Mouse (Mus musculus): Measurements from ENCODE around the gene Zfp385a. TPM values are rescaled to one million over a fixed set of nuclear protein-coding genes. Genes with fewer than 3 reads are reported as not detected.

The Zfp385a gene
- polyA plus RNA-seq, 1 experiment, result 28.1 TPM

GRCm38 (mm10) chr15:103358278-103359121, 18.6 kb upstream of the Zfp385a start:
- DNase-seq (ENCODE audit: low read depth in 1 of 2, low spot score in 2 of 2), result no peak
- H3K4me3 ChIP-seq (ENCODE audit: extremely low read depth, insufficient read depth, insufficient read length), result no peak overlapping the region
- H3K4me1 ChIP-seq (ENCODE audit: control insufficient read depth, insufficient read depth, insufficient read length), result peaks cover 15% of the 10 kb centered on the region; the same call in 1 of the 2 replicates
- 57% methylated on average over 4 of the region's 4 CpGs for WGBS
- H3K36me3 ChIP-seq (ENCODE audit: control insufficient read depth, insufficient read depth, low read length), result no peaks in the 10 kb centered on the region
- TF ChIP-seq CTCF (IDR thresholded peaks at IDR 0.05; ENCODE audit: extremely low read depth, insufficient read depth, insufficient read length, insufficient replicate concordance), result no peak
- TF ChIP-seq POLR2A (IDR thresholded peaks at IDR 0.05; ENCODE audit: low read depth, low read length), result no peak
- H3K27ac ChIP-seq (ENCODE audit: insufficient read depth, low read length), result no peak overlapping the region
- H3K27me3 ChIP-seq (ENCODE audit: control insufficient read depth, insufficient read depth, low read length), result no peaks in the 10 kb centered on the region

- DNase-seq (ENCODE audit: low read depth in 1 of 2, low spot score in 2 of 2), result no peak
- TF ChIP-seq POLR2A (IDR thresholded peaks at IDR 0.05; ENCODE audit: low read depth, low read length) (no peak), CTCF (IDR thresholded peaks at IDR 0.05; ENCODE audit: extremely low read depth, insufficient read depth, insufficient read length, insufficient replicate concordance) (no peak)
- H3K4me1 ChIP-seq (ENCODE audit: control insufficient read depth, insufficient read depth, insufficient read length), result peaks cover 15% of the 10 kb centered on the region; the same call in 1 of the 2 replicates
- no peaks in the 10 kb centered on the region for H3K27me3 ChIP-seq (ENCODE audit: control insufficient read depth, insufficient read depth, low read length)
- H3K27ac ChIP-seq (ENCODE audit: insufficient read depth, low read length), result no peak overlapping the region
- WGBS, result 82% methylated on average over 4 of the region's 4 CpGs
- no peaks in the 10 kb centered on the region for H3K36me3 ChIP-seq (ENCODE audit: control insufficient read depth, insufficient read depth, low read length)
- no peak overlapping the region for H3K4me3 ChIP-seq (ENCODE audit: extremely low read depth, insufficient read depth, insufficient read length)
Measured at GRCm38 (mm10) chr15:103357817-103358216, 17.9 kb upstream of the Zfp385a start.

GRCm38 (mm10) chr15:103356130-103356529, 16.2 kb upstream of the Zfp385a start:
- Histone ChIP-seq H3K36me3 (ENCODE audit: control insufficient read depth, insufficient read depth, low read length) (no peaks in the 10 kb centered on the region), H3K27me3 (ENCODE audit: control insufficient read depth, insufficient read depth, low read length) (no peaks in the 10 kb centered on the region), H3K4me1 (ENCODE audit: control insufficient read depth, insufficient read depth, insufficient read length) (peaks cover 9% of the 10 kb centered on the region; the same call in 1 of the 2 replicates), H3K4me3 (ENCODE audit: extremely low read depth, insufficient read depth, insufficient read length) (no peak overlapping the region), H3K27ac (ENCODE audit: insufficient read depth, low read length) (no peak overlapping the region)
- DNase-seq (ENCODE audit: low read depth in 1 of 2, low spot score in 2 of 2), result no peak
- no peak for TF ChIP-seq POLR2A (IDR thresholded peaks at IDR 0.05; ENCODE audit: low read depth, low read length)
- no peak for TF ChIP-seq CTCF (IDR thresholded peaks at IDR 0.05; ENCODE audit: extremely low read depth, insufficient read depth, insufficient read length, insufficient replicate concordance)
- 57% methylated on average over 4 of the region's 4 CpGs for WGBS

- DNase-seq (ENCODE audit: low read depth in 1 of 2, low spot score in 2 of 2), result no peak
- Histone ChIP-seq H3K27me3 (ENCODE audit: control insufficient read depth, insufficient read depth, low read length) (no peaks in the 10 kb centered on the region), H3K36me3 (ENCODE audit: control insufficient read depth, insufficient read depth, low read length) (no peaks in the 10 kb centered on the region), H3K4me1 (ENCODE audit: control insufficient read depth, insufficient read depth, insufficient read length) (peaks cover 7% of the 10 kb centered on the region; the same call in 1 of the 2 replicates), H3K4me3 (ENCODE audit: extremely low read depth, insufficient read depth, insufficient read length) (no peak overlapping the region), H3K27ac (ENCODE audit: insufficient read depth, low read length) (no peak overlapping the region)
- 57% methylated on average over 4 of the region's 4 CpGs for WGBS
- TF ChIP-seq POLR2A (IDR thresholded peaks at IDR 0.05; ENCODE audit: low read depth, low read length) (no peak), CTCF (IDR thresholded peaks at IDR 0.05; ENCODE audit: extremely low read depth, insufficient read depth, insufficient read length, insufficient replicate concordance) (no peak)
Measured at GRCm38 (mm10) chr15:103355420-103355819, 15.5 kb upstream of the Zfp385a start.

GRCm38 (mm10) chr15:103354690-103355089, 14.8 kb upstream of the Zfp385a start:
- Histone ChIP-seq H3K27me3 (ENCODE audit: control insufficient read depth, insufficient read depth, low read length) (no peaks in the 10 kb centered on the region), H3K4me1 (ENCODE audit: control insufficient read depth, insufficient read depth, insufficient read length) (peaks cover 7% of the 10 kb centered on the region; the same call in 1 of the 2 replicates), H3K4me3 (ENCODE audit: extremely low read depth, insufficient read depth, insufficient read length) (no peak overlapping the region), H3K27ac (ENCODE audit: insufficient read depth, low read length) (no peak overlapping the region), H3K36me3 (ENCODE audit: control insufficient read depth, insufficient read depth, low read length) (no peaks in the 10 kb centered on the region)
- TF ChIP-seq POLR2A (IDR thresholded peaks at IDR 0.05; ENCODE audit: low read depth, low read length) (no peak), CTCF (IDR thresholded peaks at IDR 0.05; ENCODE audit: extremely low read depth, insufficient read depth, insufficient read length, insufficient replicate concordance) (no peak)
- WGBS, result 98% methylated on average over 2 of the region's 2 CpGs
- DNase-seq (ENCODE audit: low read depth in 1 of 2, low spot score in 2 of 2), result no peak

GRCm38 (mm10) chr15:103353511-103354256, 13.8 kb upstream of the Zfp385a start:
- no peak for DNase-seq (ENCODE audit: low read depth in 1 of 2, low spot score in 2 of 2)
- Histone ChIP-seq H3K27me3 (ENCODE audit: control insufficient read depth, insufficient read depth, low read length) (no peaks in the 10 kb centered on the region), H3K27ac (ENCODE audit: insufficient read depth, low read length) (no peak overlapping the region), H3K4me3 (ENCODE audit: extremely low read depth, insufficient read depth, insufficient read length) (no peak overlapping the region), H3K4me1 (ENCODE audit: control insufficient read depth, insufficient read depth, insufficient read length) (peaks cover 7% of the 10 kb centered on the region; the same call in 1 of the 2 replicates), H3K36me3 (ENCODE audit: control insufficient read depth, insufficient read depth, low read length) (no peaks in the 10 kb centered on the region)
- WGBS, result 92% methylated on average over 11 of the region's 11 CpGs
- TF ChIP-seq POLR2A (IDR thresholded peaks at IDR 0.05; ENCODE audit: low read depth, low read length) (no peak), CTCF (IDR thresholded peaks at IDR 0.05; ENCODE audit: extremely low read depth, insufficient read depth, insufficient read length, insufficient replicate concordance) (no peak)
